Mouse (Mus musculus) thymus, adult 2 months (tissue): Measurements from ENCODE around the gene Ubxn7.

ENCODE experiments used
- CTCF ChIP-seq: fragments of 200-500 bp; IDR thresholded peaks from 2 replicates; pipeline ENCODE4 v1.5.1; 2012; ENCODE audit warnings: mild to moderate bottlenecking, control low read depth, low read length, moderate library complexity, borderline replicate concordance; ENCODE audit not compliant: control insufficient read depth, poor library complexity, insufficient read depth; ENCODE audit errors: extremely low read depth
- POLR2A ChIP-seq: fragments of 200-500 bp; IDR thresholded peaks from 2 replicates; pipeline ENCODE4 v1.6.1; 2012; ENCODE audit warnings: mild to moderate bottlenecking, low read length, control low read depth, moderate library complexity; ENCODE audit not compliant: control insufficient read depth, poor library complexity, insufficient read depth; ENCODE audit errors: extremely low read depth

DNA sequence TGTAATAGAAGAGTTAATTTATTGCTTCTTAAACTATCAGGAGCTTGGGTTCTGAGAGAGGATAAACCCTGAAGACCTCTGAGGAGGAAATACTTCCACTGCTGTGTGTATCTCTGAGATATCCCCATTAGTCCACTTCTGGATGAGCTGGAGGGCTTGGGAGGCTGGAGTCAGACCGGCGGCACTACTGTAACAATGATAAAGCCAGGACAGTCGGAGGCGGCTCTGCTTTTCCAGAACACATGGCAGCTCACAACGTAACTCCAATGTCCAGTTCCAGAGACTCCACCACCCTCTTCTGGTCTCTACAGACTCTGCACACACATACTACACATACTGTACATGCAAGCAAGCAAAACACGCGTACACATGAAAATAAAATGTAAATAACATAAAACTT, 28.2 kb upstream of the Ubxn7 start:
- TF ChIP-seq CTCF, result no peak
- TF ChIP-seq POLR2A, result no peak
